Mouse (Mus musculus): ENCODE results near the gene Zfp786.
A peak's percentile ranks its signal among the peaks of the same experiment; 100 is the strongest.
"Not testable (repeated sequence)": the region's sequence is repeated elsewhere in the genome, so short reads cannot be mapped to it uniquely, and the experiment has no call there.

Gene Zfp786

DNA sequence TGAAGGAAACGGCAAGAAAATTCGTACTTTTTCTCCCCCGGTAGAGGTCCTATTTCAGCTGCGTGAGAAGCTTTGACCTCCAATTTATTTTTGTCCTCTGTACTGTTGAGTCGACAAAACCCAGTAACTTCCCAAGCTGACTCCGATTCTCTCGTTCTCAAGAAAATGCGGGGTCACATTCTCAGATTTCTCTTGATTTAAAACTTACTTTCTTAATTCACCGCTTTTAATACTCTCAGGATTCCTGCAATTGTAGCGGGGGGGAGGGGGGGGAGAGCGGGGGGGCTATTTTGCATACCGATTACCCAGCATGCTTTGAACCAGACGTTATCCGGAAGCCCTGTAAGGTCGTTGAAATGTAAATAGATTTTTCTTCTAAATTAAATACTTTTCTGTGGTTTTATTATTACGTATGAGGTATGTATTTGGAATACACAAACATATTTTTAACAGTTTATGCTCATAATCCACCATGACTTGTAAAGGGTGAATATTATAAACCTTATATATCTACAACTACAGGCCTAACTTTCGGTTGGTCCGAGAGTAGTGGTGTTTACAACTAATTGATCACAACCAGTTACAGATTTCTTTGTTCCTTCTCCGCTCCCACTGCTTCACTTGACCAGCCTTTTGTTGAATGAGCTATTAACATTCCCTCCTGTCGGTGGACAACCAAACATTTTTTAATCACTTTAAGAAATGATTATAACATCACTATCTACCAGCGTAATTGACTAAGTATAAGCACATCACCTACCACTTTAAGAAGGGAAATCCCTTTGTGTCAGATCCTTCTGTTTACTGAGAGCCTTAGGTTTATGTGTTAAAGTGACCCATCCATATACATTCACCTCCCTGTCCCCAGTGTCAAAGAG, 49.3 kb downstream of the Zfp786 start:
- DNase-seq (ENCODE audit: low spot score), result peak; percentile 40

DNA sequence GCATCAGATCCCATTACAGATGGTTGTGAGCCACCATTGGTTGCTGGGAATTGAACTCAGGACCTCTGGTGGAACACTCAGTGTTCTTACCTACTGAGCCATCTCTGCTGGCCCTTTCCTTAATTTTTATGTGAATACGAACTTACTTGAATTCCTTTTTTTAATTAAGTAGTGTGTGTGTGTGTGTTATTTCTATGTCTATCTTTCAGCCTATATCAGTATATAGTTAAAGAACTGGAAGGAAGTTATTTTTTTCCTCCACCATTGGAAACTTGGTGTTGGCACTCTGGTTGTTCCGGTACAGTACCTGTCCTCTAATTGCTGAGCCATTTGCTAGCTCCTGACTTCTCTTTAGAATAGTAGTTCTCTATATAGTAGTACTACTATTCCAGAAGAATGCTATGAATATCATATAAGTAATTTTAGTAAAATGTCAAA, 50.1 kb downstream of the Zfp786 start:
- DNase-seq (ENCODE audit: low spot score), result no peak

DNA sequence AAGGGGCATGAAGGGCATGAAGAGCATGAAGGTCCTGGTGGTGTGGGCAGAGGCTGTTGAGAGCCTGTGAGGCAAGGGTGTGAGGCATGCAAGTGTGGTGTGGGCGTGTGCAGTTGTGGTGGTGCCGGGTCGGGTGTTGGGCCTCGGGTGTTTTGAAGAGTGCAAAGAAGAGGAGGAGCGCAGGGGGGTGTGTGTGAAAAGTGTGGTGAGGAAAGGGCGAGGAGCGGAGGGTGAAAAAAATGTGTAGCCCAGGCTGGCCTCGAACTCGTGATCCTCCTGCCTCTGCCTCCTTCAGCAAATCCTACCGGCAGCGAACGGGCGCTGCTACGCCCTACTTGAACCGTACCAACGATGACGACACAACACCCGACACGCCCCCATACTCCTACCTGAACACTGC, 58.9 kb downstream of the Zfp786 start:
- not testable (repeated sequence) for DNase-seq (ENCODE audit: low spot score)

DNA sequence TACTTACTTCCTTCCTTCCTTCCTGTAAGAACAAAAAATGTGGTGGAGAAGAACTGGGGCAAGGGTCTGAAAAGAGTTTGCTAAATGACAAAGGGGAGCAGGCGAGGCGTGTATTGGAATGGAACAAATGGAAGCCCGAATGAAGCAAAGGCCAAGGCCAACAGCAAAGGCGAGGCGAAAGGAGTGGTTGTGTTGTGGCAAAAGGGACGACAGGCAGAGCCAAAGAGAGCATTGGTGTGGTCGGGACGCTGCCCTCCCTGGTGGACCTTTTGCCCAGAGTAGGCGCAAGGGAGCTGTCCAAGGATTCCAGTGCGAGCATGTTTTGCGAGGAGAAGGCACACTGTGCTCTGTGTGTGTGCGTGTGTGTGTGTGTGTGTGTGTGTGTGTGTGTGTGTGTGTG, 59.6 kb downstream of the Zfp786 start:
- not testable (repeated sequence) for DNase-seq (ENCODE audit: low spot score)

DNA sequence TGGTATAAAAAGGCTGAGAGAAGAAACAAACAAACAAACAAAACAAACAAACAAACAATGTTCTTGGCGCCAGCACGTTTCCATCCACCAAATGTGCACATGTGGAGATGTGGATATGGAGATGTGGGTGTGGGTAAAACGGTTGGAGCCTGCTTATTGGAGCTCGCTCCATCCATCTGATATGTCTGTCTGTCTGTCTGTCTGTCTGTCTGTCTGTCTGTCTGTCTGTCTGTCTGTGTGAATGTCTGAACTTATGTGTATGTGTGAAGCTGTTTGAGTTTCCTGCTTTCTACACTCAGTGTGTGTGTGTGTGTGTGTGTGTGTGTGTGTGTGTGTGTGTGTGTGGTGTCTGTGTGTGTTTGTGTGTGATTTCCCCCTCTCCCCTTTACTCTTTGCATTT, 60.8 kb downstream of the Zfp786 start:
- not testable (repeated sequence) for DNase-seq (ENCODE audit: low spot score)
